Mouse (Mus musculus) right cerebral cortex, postnatal 25 days (tissue): Measurements from ENCODE around the gene Chst15.
A peak's percentile ranks its signal among the peaks of the same experiment; 100 is the strongest.

Experiments used
- DNase-seq: peaks from one replicate; pipeline ENCODE4 v3.0.0; 2022

The Chst15 gene

GRCm38 (mm10) chr7:132335367-132335766, 18.3 kb upstream of the Chst15 start:
- DNase-seq, result no peak

GRCm38 (mm10) chr7:132333078-132333477, 16.1 kb upstream of the Chst15 start:
- DNase-seq, result no peak

- no peak for DNase-seq
Observed at GRCm38 (mm10) chr7:132332176-132332575, 15.1 kb upstream of the Chst15 start.

- no peak for DNase-seq
Observed at GRCm38 (mm10) chr7:132330179-132330578, 13.2 kb upstream of the Chst15 start.

- no peak for DNase-seq
Observed at GRCm38 (mm10) chr7:132328648-132329047, 11.6 kb upstream of the Chst15 start.

- DNase-seq, result no peak
Observed at GRCm38 (mm10) chr7:132325549-132326331, 8.7 kb upstream of the Chst15 start.

- DNase-seq, result no peak
Observed at GRCm38 (mm10) chr7:132323430-132323829, 6.4 kb upstream of the Chst15 start.

- no peak for DNase-seq
Observed at GRCm38 (mm10) chr7:132321392-132321958, 4.4 kb upstream of the Chst15 start.

GRCm38 (mm10) chr7:132316101-132317035, 660 bp downstream of the Chst15 start:
- DNase-seq, result peak; percentile 72

GRCm38 (mm10) chr7:132315149-132316091, 1.6 kb downstream of the Chst15 start:
- DNase-seq, result peak; percentile 72

- DNase-seq, result peak; percentile 63
Observed at GRCm38 (mm10) chr7:132312396-132312795, 4.6 kb downstream of the Chst15 start.

- DNase-seq, result no peak
Observed at GRCm38 (mm10) chr7:132308537-132309191, 8.4 kb downstream of the Chst15 start.

GRCm38 (mm10) chr7:132307722-132308271, 9.2 kb downstream of the Chst15 start:
- DNase-seq, result no peak

GRCm38 (mm10) chr7:132306671-132307412, 10.2 kb downstream of the Chst15 start:
- DNase-seq, result no peak

GRCm38 (mm10) chr7:132305492-132306375, 11.3 kb downstream of the Chst15 start:
- no peak for DNase-seq

- DNase-seq, result no peak
Observed at GRCm38 (mm10) chr7:132304424-132305085, 12.5 kb downstream of the Chst15 start.

GRCm38 (mm10) chr7:132303988-132304387, 13.0 kb downstream of the Chst15 start:
- no peak for DNase-seq

GRCm38 (mm10) chr7:132302508-132303241, 14.4 kb downstream of the Chst15 start:
- DNase-seq, result no peak
